Mouse (Mus musculus) duodenum, adult 2 months (tissue): ENCODE results near the gene Rab43. TPM values are rescaled to one million over a fixed set of nuclear protein-coding genes. Genes with fewer than 3 reads are reported as not detected.

Experiments
- polyA plus RNA-seq: library from polyadenylated mRNA; depleted of rRNA; stranded (reverse); fragments of >200 nt; gene quantifications from 2 replicates; pipeline ENCODE4 v1.2.3, GENCODE M21; 2012; ENCODE audit warnings: low replicate concordance; rRNA removed

The Rab43 gene
- 66.3 and 85.2 TPM in 2 replicates for polyA plus RNA-seq

GRCm38 (mm10) chr6:87811675-87812338 lies at the start of gene Rab43:
Rab43 (minus strand) TSS chr6:87812164.

GRCm38 (mm10) chr6:87850900-87851614 lies 39.1 kb upstream of the Rab43 start, which contains the start of gene Cnbp:
Cnbp (minus strand) TSS chr6:87851106.

GRCm38 (mm10) chr6:87838551-87839197 lies 26.7 kb upstream of the Rab43 start, which contains the start of gene Isy1:
Isy1 (minus strand) TSS chr6:87838798.

GRCm38 (mm10) chr6:87835695-87836094 lies 23.7 kb upstream of the Rab43 start, which contains the start of gene Gm45140:
Gm45140 (minus strand) TSS chr6:87835795.

GRCm38 (mm10) chr6:87777842-87778241 lies 34.1 kb downstream of the Rab43 start, which contains the start of gene Gp9:
Gp9 (plus strand) TSS chr6:87778072.

Other genes with a start within 250 kb of the Rab43 start
- 0.17 and 0.23 TPM in 2 replicates for gene Prokr1, start 221.4 kb downstream of the Rab43 start, polyA plus RNA-seq
- 2.1 and 2.7 TPM in 2 replicates for gene Aplf, start 140.0 kb downstream of the Rab43 start, polyA plus RNA-seq
- gene Efcc1, start 81.3 kb downstream of the Rab43 start, polyA plus RNA-seq, result 1.7 and 2.2 TPM in 2 replicates
- gene Gp9, start 34.1 kb downstream of the Rab43 start, polyA plus RNA-seq, result 0.13 and 2.5 TPM in 2 replicates
- gene Gm45140, start 23.6 kb upstream of the Rab43 start, polyA plus RNA-seq, result 0.09 and 0.24 TPM in 2 replicates
- 1.8 and 3.5 TPM in 2 replicates for gene Isy1, start 26.6 kb upstream of the Rab43 start, polyA plus RNA-seq
- gene Cnbp, start 38.9 kb upstream of the Rab43 start, polyA plus RNA-seq, result 36.8 and 51.6 TPM in 2 replicates
- gene Copg1, start 75.7 kb upstream of the Rab43 start, polyA plus RNA-seq, result 39.1 and 42.3 TPM in 2 replicates
- 10.2 and 14.0 TPM in 2 replicates for gene Hmces, start 101.8 kb upstream of the Rab43 start, polyA plus RNA-seq
- gene H1fx, start 169.5 kb upstream of the Rab43 start, polyA plus RNA-seq, result 4.7 and 8.7 TPM in 2 replicates
- gene Rab7, start 233.1 kb upstream of the Rab43 start, polyA plus RNA-seq, result 59.3 and 60.8 TPM in 2 replicates